Mouse (Mus musculus): ENCODE results near the gene Gm10428. TPM values are rescaled to one million over a fixed set of nuclear protein-coding genes. Genes with fewer than 3 reads are reported as not detected.

The Gm10428 gene
- polyA plus RNA-seq (2012; rRNA removed): not detected in 2 replicates

DNA sequence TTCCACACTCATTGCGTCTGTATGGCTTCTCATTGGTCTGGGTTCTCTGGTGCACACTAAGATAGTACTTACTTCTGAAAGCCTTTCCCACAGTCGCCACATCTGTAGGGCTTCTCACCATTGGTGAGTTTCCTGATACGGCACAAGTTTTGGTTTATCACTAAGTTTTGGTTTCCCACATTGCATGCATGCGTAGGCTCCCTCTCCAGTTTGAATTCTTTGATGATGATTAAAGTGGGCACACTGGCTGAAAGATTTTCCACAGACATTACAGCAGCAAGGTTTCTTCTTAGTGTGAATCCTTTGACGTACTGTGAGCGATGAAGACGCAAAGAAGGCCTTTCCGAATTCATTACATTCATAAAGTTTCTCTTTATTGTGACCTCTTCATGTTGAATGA, at the start of gene Gm10428:
Gm10428 (plus strand) TSS at position 321 of the 400 bp plus-strand sequence.

DNA sequence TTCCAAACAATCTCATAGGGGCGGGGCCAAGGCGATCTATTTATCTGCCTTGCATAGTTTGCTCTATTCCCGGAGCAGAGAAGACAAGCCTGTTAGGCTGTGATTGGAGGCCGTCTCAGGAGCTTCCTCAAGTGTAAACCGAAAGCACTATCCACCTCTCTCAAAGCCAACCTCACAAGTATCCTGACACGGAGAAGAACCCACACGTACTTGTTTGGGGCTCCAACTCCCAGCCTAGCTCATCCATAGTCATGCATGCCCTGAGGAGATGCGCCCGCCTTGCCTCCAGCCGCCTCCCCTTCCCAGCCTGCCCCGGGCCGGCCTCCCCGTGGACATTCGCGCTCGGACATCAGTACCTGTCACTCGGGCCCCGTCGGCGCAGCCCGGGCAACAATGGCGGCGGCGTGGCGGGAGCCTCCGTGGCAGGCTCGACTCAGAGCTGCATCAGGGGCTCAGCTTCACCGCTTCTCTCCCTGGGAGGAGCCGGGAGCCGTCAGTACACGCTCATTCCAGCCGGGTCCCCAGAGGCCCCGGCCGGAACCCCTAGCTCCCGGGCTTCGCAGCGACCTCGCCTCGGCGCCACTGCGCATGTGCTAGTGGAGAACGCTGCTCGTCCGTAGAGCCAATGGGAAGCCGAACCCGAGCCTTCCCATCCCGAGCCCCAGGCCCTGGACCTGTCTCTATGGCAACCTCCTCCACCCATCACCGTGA, 21.4 kb upstream of the Gm10428 start, which contains the start of gene Zfp287:
Zfp287 (minus strand) TSS at position 595 of the 711 bp plus-strand sequence.

DNA sequence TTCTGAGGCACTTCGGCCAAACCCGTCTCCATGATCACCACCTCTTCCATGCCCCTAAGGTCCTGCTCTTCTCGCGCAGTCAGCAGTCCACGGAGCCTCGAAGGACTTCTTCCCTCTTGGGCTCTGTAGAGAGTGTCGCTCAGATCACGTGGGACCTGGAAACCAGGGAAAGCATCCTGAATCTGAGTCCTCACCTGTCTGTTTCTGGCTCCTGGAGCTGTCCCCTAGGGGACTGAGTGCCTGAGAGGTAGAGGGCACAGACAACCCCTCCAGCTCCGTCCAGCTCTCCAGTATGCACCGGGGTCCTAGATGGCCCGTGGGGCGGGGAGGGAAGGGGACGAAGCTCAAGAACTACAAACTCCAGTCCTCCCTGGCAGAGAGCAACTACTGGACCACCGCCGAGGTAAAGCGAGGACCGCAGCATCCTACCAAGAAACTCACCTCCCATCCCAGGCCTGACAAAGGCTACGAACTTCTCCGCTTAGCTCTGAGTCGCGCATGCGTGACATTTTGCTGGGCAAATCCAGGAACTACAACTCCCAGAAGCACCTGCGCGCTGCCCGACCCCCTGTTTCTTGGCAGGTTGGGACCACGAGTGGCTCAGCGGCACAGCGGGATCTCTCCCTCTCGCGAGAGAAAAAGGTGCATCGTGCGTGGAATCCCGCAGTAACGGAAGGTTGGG, 36.2 kb downstream of the Gm10428 start, which contains the start of gene Zfp286:
Zfp286 (minus strand) TSS at position 528 of the 682 bp plus-strand sequence.

Other genes with a start within 250 kb of the Gm10428 start
- 58.8 and 69.0 TPM in 2 replicates for gene Cenpv, start 213.8 kb upstream of the Gm10428 start, polyA plus RNA-seq (2012; rRNA removed)
- gene Ubb, start 201.9 kb upstream of the Gm10428 start, polyA plus RNA-seq (2012; rRNA removed): 1,534 and 1,760 TPM in 2 replicates
- gene Trpv2, start 178.6 kb upstream of the Gm10428 start, polyA plus RNA-seq (2012; rRNA removed): 13.2 and 13.5 TPM in 2 replicates
- gene Lrrc75a, start 104.6 kb upstream of the Gm10428 start, polyA plus RNA-seq (2012; rRNA removed): 79.2 and 88.3 TPM in 2 replicates
- 56.6 and 56.8 TPM in 2 replicates for gene Mmgt2, start 104.4 kb upstream of the Gm10428 start, polyA plus RNA-seq (2012; rRNA removed)
- 1.1 TPM in 2 replicates for gene Zfp287, start 21.2 kb upstream of the Gm10428 start, polyA plus RNA-seq (2012; rRNA removed)
- gene Zfp286, start 36.4 kb downstream of the Gm10428 start, polyA plus RNA-seq (2012; rRNA removed): 0.42 and 0.62 TPM in 2 replicates
- 32.8 and 44.0 TPM in 2 replicates for gene Trim16, start 67.1 kb downstream of the Gm10428 start, polyA plus RNA-seq (2012; rRNA removed)
- 0.50 and 1.4 TPM in 2 replicates for gene Fbxw10, start 94.0 kb downstream of the Gm10428 start, polyA plus RNA-seq (2012; rRNA removed)
- gene Tvp23b, start 126.4 kb downstream of the Gm10428 start, polyA plus RNA-seq (2012; rRNA removed): 15.7 and 16.6 TPM in 2 replicates
- gene Cdrt4, start 198.1 kb downstream of the Gm10428 start, polyA plus RNA-seq (2012; rRNA removed): not detected in 2 replicates

Data from colon, adult 2 months (tissue).